Mouse (Mus musculus): ENCODE measurements around the gene Txnip. TPM values are rescaled to one million over a fixed set of nuclear protein-coding genes. Genes with fewer than 3 reads are reported as not detected.
"Not testable (repeated sequence)": the region's sequence is repeated elsewhere in the genome, so short reads cannot be mapped to it uniquely, and the experiment has no call there.

Gene Txnip
- polyA plus RNA-seq (2014; fragmentation: Nextera tagmentation; extraction: Ambion mirVana): 53.2 and 71.4 TPM in 2 replicates

- H3K4me3 ChIP-seq (replicated peaks; ENCODE audit: low read length): peak within 1 kb of the TSS; percentile 64
- H3K4me1 ChIP-seq (replicated peaks; ENCODE audit: control insufficient read depth, insufficient read depth, low read length): peaks cover 44% of the 10 kb centered on the region
- H3K9me3 ChIP-seq (ENCODE audit: control insufficient read depth, low read length): no peaks in the 10 kb centered on the region
- ATAC-seq (ENCODE audit: low FRiP score) (peak; percentile 99), DNase-seq (ENCODE audit: low spot score) (peak; percentile 99)
- H3K27me3 ChIP-seq (ENCODE audit: control insufficient read depth, insufficient read depth, low read length): no peaks in the 10 kb centered on the region
- H3K27ac ChIP-seq: peak within 1 kb of the TSS; percentile 83
- H3K36me3 ChIP-seq (replicated peaks; ENCODE audit: control insufficient read depth, insufficient read depth): peaks cover 21% of the 10 kb centered on the region
- H3K4me2 ChIP-seq (replicated peaks): peak within 1 kb of the TSS; percentile 85
- peak within 1 kb of the TSS; percentile 64 for H3K9ac ChIP-seq
- WGBS: under 1% methylated on average over 26 of the region's 26 CpGs
Observed at GRCm38 (mm10) chr3:96557694-96558093, at the start of gene Txnip. TSS of gene Txnip (plus strand) at chr3:96557957.

DNA sequence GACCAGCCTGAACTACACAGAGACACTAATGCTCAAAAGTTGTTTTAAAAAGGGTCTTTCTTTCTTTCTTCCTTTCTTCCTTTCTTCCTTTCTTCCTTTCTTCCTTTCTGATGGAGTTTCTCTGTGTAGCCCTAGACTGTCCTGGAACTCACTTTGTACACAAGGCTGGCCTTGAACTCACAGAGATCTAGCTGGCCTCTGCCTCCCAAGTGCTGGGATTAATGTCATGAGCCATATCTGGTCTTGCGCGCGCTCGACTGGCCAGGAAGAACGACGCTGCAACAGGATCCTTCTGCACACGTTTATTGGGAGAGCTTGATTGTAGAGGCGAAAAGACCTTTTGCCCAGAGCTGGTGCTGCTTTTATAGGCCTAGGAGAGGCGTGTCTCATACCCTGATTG, 49.8 kb upstream of the Txnip start:
- H3K9me3 ChIP-seq (ENCODE audit: control insufficient read depth, low read length); H3K36me3 ChIP-seq (replicated peaks; ENCODE audit: control insufficient read depth, insufficient read depth); H3K27ac ChIP-seq; H3K4me1 ChIP-seq (replicated peaks; ENCODE audit: control insufficient read depth, insufficient read depth, low read length); DNase-seq (ENCODE audit: low spot score); H3K27me3 ChIP-seq (ENCODE audit: control insufficient read depth, insufficient read depth, low read length); ATAC-seq (ENCODE audit: low FRiP score); H3K4me2 ChIP-seq (replicated peaks); H3K4me3 ChIP-seq (replicated peaks; ENCODE audit: low read length); H3K9ac ChIP-seq: not testable (repeated sequence)
- 95% methylated on average over 7 of the region's 9 CpGs for WGBS

- no peak overlapping the region for H3K4me2 ChIP-seq (replicated peaks)
- H3K4me1 ChIP-seq (replicated peaks; ENCODE audit: control insufficient read depth, insufficient read depth, low read length): no peaks in the 10 kb centered on the region
- no peak for DNase-seq (ENCODE audit: low spot score)
- ATAC-seq (ENCODE audit: low FRiP score): no peak
- no peaks in the 10 kb centered on the region for H3K36me3 ChIP-seq (replicated peaks; ENCODE audit: control insufficient read depth, insufficient read depth)
- no peaks in the 10 kb centered on the region for H3K9me3 ChIP-seq (ENCODE audit: control insufficient read depth, low read length)
- H3K4me3 ChIP-seq (replicated peaks; ENCODE audit: low read length): no peak overlapping the region
- WGBS: 61% methylated on average over 5 of the region's 5 CpGs
- H3K27ac ChIP-seq: no peak overlapping the region
- no peak overlapping the region for H3K9ac ChIP-seq
- peaks cover 3% of the 10 kb centered on the region; the same call in 1 of the 2 replicates for H3K27me3 ChIP-seq (ENCODE audit: control insufficient read depth, insufficient read depth, low read length)
Observed at GRCm38 (mm10) chr3:96520171-96520570, 37.6 kb upstream of the Txnip start.

- DNase-seq (ENCODE audit: low spot score) (no peak), ATAC-seq (ENCODE audit: low FRiP score) (no peak)
- H3K4me1 ChIP-seq (replicated peaks; ENCODE audit: control insufficient read depth, insufficient read depth, low read length): peaks cover 6% of the 10 kb centered on the region
- H3K9ac ChIP-seq: no peak overlapping the region
- no peak overlapping the region for H3K27ac ChIP-seq
- H3K9me3 ChIP-seq (ENCODE audit: control insufficient read depth, low read length): no peaks in the 10 kb centered on the region
- H3K27me3 ChIP-seq (ENCODE audit: control insufficient read depth, insufficient read depth, low read length): peaks cover 21% of the 10 kb centered on the region
- H3K4me2 ChIP-seq (replicated peaks): no peak overlapping the region
- WGBS: 65% methylated on average over 4 of the region's 4 CpGs
- H3K4me3 ChIP-seq (replicated peaks; ENCODE audit: low read length): no peak overlapping the region
- no peaks in the 10 kb centered on the region for H3K36me3 ChIP-seq (replicated peaks; ENCODE audit: control insufficient read depth, insufficient read depth)
Observed at GRCm38 (mm10) chr3:96522149-96522548, 35.6 kb upstream of the Txnip start.

- H3K4me1 ChIP-seq (replicated peaks; ENCODE audit: control insufficient read depth, insufficient read depth, low read length): peaks cover 8% of the 10 kb centered on the region
- 75% methylated on average over 12 of the region's 12 CpGs for WGBS
- H3K27me3 ChIP-seq (ENCODE audit: control insufficient read depth, insufficient read depth, low read length): peaks cover 39% of the 10 kb centered on the region
- H3K36me3 ChIP-seq (replicated peaks; ENCODE audit: control insufficient read depth, insufficient read depth): no peaks in the 10 kb centered on the region
- DNase-seq (ENCODE audit: low spot score) (no peak), ATAC-seq (ENCODE audit: low FRiP score) (no peak)
- no peak overlapping the region for H3K4me2 ChIP-seq (replicated peaks)
- H3K4me3 ChIP-seq (replicated peaks; ENCODE audit: low read length): no peak overlapping the region
- no peak overlapping the region for H3K27ac ChIP-seq
- no peaks in the 10 kb centered on the region for H3K9me3 ChIP-seq (ENCODE audit: control insufficient read depth, low read length)
- H3K9ac ChIP-seq: no peak overlapping the region
Observed at GRCm38 (mm10) chr3:96524028-96524810, 33.5 kb upstream of the Txnip start.

- H3K27ac ChIP-seq: no peak within 1 kb of the TSS
- DNase-seq (ENCODE audit: low spot score) (no peak), ATAC-seq (ENCODE audit: low FRiP score) (no peak)
- peaks cover 8% of the 10 kb centered on the region for H3K4me1 ChIP-seq (replicated peaks; ENCODE audit: control insufficient read depth, insufficient read depth, low read length)
- H3K9ac ChIP-seq: no peak within 1 kb of the TSS
- peaks cover 39% of the 10 kb centered on the region for H3K27me3 ChIP-seq (ENCODE audit: control insufficient read depth, insufficient read depth, low read length)
- H3K36me3 ChIP-seq (replicated peaks; ENCODE audit: control insufficient read depth, insufficient read depth): no peaks in the 10 kb centered on the region
- 77% methylated on average over 4 of the region's 4 CpGs for WGBS
- H3K9me3 ChIP-seq (ENCODE audit: control insufficient read depth, low read length): no peaks in the 10 kb centered on the region
- H3K4me3 ChIP-seq (replicated peaks; ENCODE audit: low read length): no peak within 1 kb of the TSS
- H3K4me2 ChIP-seq (replicated peaks): no peak within 1 kb of the TSS
Observed at GRCm38 (mm10) chr3:96524914-96525313, 32.8 kb upstream of the Txnip start, which contains the start of gene Hfe2. TSS of gene Hfe2 (plus strand) at chr3:96525172.

DNA sequence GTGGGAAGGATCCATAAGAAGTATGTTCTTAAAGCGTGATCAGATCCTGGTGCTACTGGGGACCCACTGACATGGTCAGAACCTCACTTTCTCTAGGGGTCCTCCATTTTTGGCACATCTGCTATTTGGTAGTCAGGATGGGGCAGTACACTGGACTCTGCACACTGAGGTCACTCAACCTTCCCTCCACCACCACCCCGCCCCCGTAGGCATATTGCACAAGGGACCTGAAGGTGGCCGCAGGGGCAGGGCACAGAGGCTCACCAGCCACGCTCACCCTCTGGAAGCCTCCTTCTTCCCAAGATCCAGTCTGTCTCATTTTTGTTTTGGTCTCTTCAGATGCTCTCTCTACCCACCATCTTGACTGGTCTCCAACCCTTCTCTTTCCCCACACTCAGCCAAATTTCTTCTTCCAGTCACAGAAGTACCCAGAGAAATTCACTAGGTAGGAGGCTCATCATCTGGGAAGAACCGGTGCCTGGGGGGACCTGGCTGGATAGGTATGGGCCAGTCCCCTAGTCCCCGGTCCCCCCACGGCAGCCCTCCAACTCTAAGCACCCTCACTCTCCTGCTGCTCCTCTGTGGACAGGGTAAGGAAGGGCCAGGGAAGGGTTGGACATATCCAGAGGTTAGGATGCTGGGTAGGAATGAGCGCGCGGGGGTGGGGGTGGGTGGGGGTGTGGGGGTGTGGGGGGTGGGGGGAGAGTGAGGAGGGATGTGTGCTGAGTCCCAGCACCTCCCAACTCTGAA, 31.6 kb upstream of the Txnip start:
- H3K27me3 ChIP-seq (ENCODE audit: control insufficient read depth, insufficient read depth, low read length): peaks cover 39% of the 10 kb centered on the region
- H3K4me3 ChIP-seq (replicated peaks; ENCODE audit: low read length): no peak overlapping the region
- no peak for DNase-seq (ENCODE audit: low spot score)
- peaks cover 8% of the 10 kb centered on the region for H3K4me1 ChIP-seq (replicated peaks; ENCODE audit: control insufficient read depth, insufficient read depth, low read length)
- 77% methylated on average over 11 of the region's 11 CpGs for WGBS
- H3K4me2 ChIP-seq (replicated peaks): peak overlapping the region; percentile 92; the same call in 1 of the 2 replicates
- no peak overlapping the region for H3K27ac ChIP-seq
- no peaks in the 10 kb centered on the region for H3K9me3 ChIP-seq (ENCODE audit: control insufficient read depth, low read length)
- no peak for ATAC-seq (ENCODE audit: low FRiP score)
- H3K9ac ChIP-seq: no peak overlapping the region
- H3K36me3 ChIP-seq (replicated peaks; ENCODE audit: control insufficient read depth, insufficient read depth): no peaks in the 10 kb centered on the region

GRCm38 (mm10) chr3:96526864-96527542, 30.8 kb upstream of the Txnip start:
- no peaks in the 10 kb centered on the region for H3K9me3 ChIP-seq (ENCODE audit: control insufficient read depth, low read length)
- 4% methylated on average over 44 of the region's 44 CpGs for WGBS
- peak overlapping the region; percentile 53 for H3K9ac ChIP-seq
- H3K27me3 ChIP-seq (ENCODE audit: control insufficient read depth, insufficient read depth, low read length): peaks cover 39% of the 10 kb centered on the region
- H3K4me1 ChIP-seq (replicated peaks; ENCODE audit: control insufficient read depth, insufficient read depth, low read length): peaks cover 8% of the 10 kb centered on the region
- no peak overlapping the region for H3K27ac ChIP-seq
- no peaks in the 10 kb centered on the region for H3K36me3 ChIP-seq (replicated peaks; ENCODE audit: control insufficient read depth, insufficient read depth)
- DNase-seq (ENCODE audit: low spot score) (no peak), ATAC-seq (ENCODE audit: low FRiP score) (peak; percentile 62)
- H3K4me3 ChIP-seq (replicated peaks; ENCODE audit: low read length): peak overlapping the region; percentile 45
- H3K4me2 ChIP-seq (replicated peaks): peak overlapping the region; percentile 92

DNA sequence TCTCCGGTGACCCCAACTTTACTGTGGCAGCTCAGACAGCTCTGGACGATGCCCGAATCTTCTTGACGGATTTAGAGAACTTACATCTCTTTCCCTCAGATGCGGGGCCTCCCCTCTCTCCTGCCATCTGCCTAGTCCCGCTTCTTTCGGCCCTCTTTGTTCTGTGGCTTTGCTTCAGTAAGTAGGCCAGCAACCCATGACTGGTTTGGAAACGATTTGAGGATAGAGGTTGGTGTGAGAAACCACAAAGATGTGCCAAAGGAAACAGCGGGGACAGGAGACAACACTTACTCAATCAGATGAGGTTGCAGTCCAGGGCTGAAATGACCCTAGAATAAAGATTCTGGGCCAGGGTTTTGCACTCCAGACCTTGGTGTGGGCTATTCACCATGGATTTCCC, 29.3 kb upstream of the Txnip start:
- H3K9ac ChIP-seq: no peak overlapping the region
- WGBS: 48% methylated on average over 9 of the region's 9 CpGs
- ATAC-seq (ENCODE audit: low FRiP score) (no peak), DNase-seq (ENCODE audit: low spot score) (no peak)
- no peaks in the 10 kb centered on the region for H3K36me3 ChIP-seq (replicated peaks; ENCODE audit: control insufficient read depth, insufficient read depth)
- no peak overlapping the region for H3K4me3 ChIP-seq (replicated peaks; ENCODE audit: low read length)
- peaks cover 39% of the 10 kb centered on the region for H3K27me3 ChIP-seq (ENCODE audit: control insufficient read depth, insufficient read depth, low read length)
- H3K4me1 ChIP-seq (replicated peaks; ENCODE audit: control insufficient read depth, insufficient read depth, low read length): peaks cover 8% of the 10 kb centered on the region
- H3K27ac ChIP-seq: no peak overlapping the region
- no peaks in the 10 kb centered on the region for H3K9me3 ChIP-seq (ENCODE audit: control insufficient read depth, low read length)
- H3K4me2 ChIP-seq (replicated peaks): no peak overlapping the region
